Mouse (Mus musculus): ENCODE measurements around the gene Porcn. TPM values are rescaled to one million over a fixed set of nuclear protein-coding genes. Genes with fewer than 3 reads are reported as not detected.

The Porcn gene
- total RNA-seq, 2 experiments from 2014 or later = 68.4 to 75.2 TPM

DNA sequence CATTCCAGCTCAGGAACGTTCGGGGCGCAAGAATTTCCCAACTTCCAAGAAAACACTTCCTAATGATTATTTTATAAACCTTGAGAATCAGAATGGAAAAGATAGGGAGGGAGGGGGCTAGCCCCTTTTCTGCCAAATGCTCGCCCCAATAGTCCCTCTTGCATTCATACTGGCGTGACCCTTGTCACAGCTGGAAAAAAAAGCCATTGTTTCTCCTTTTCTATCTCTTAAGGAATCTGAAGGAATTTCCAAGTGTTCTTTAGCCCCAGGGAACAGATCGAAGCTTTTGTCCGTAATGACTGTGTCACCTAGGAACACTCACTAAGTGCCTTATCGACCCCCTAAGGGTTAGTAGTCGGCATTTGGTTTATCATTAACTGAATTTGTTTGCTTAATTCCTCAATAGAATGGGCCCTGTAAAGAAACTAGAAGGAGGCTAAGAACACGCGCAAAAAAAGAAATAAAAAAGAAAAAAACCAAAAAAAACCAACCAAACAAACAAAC is 421 bp upstream of the Porcn start:
- DNase-seq (ENCODE audit: low spot score in 2 of 2) = no peak

GRCm38 (mm10) chrX:8205551-8205950 is 774 bp downstream of the Porcn start:
- DNase-seq (ENCODE audit: low spot score in 2 of 2) = no peak

DNA sequence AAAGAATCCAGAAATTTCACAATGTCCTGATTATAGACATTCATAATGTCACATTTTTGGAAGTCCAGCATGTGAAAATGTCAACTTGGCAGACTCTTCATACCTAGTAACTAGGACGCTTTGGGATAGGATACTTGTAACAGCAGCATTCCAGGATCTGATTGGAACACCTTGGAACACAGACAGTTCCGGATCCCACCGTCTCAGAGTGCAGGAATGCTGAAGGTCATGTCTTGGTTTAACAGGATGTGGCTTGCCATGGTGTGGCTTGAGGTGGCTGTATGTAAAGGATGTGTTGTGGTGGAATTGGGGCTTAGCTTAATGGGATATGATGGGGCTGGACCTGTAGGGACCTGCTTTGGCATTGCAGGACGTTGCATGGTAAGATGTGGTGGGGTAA is 1.2 kb downstream of the Porcn start:
- no peak for DNase-seq (ENCODE audit: low spot score in 2 of 2)

- DNase-seq (ENCODE audit: low spot score in 2 of 2) = no peak
Observed at GRCm38 (mm10) chrX:8204076-8204475, 2.2 kb downstream of the Porcn start.

DNA sequence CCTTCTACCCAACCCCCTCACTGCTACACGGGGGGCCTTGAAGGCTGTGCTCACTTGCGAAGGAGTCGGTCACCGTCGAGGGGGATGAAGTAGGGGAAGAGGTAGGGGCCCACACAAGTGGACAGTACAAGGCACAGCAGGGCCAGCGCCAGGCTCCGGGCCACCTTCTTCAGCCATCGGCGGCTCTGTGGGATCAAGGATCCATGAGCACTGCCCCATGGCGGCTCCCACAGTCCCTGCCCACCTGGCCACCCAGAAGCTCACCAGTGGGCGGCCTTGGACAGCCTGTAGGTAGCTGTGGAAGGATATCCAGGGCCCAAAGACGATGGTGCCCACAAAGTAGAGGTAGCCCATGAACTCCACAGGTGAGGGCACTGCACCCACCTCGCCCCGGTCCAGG is 3.2 kb downstream of the Porcn start:
- DNase-seq (ENCODE audit: low spot score in 2 of 2) = no peak

GRCm38 (mm10) chrX:8193419-8193723 is 13.0 kb downstream of the Porcn start, which contains the start of gene Ebp:
Ebp (minus strand) TSS chrX:8193512.
- DNase-seq (ENCODE audit: low spot score in 2 of 2) = peak in 1 of 2 experiments; percentile 58

GRCm38 (mm10) chrX:8192640-8193418 is 13.5 kb downstream of the Porcn start:
- DNase-seq (ENCODE audit: low spot score in 2 of 2) = peak; percentile 71 to 78

- DNase-seq (ENCODE audit: low spot score in 2 of 2) = no peak
Observed at GRCm38 (mm10) chrX:8192126-8192639, 14.1 kb downstream of the Porcn start.

GRCm38 (mm10) chrX:8182871-8183540 is 23.3 kb downstream of the Porcn start:
- no peak for DNase-seq (ENCODE audit: low spot score in 2 of 2)

- DNase-seq (ENCODE audit: low spot score in 2 of 2) = no peak
Observed at GRCm38 (mm10) chrX:8179646-8180045, 26.7 kb downstream of the Porcn start.

- no peak for DNase-seq (ENCODE audit: low spot score in 2 of 2)
Observed at GRCm38 (mm10) chrX:8178871-8179270, 27.5 kb downstream of the Porcn start.

DNA sequence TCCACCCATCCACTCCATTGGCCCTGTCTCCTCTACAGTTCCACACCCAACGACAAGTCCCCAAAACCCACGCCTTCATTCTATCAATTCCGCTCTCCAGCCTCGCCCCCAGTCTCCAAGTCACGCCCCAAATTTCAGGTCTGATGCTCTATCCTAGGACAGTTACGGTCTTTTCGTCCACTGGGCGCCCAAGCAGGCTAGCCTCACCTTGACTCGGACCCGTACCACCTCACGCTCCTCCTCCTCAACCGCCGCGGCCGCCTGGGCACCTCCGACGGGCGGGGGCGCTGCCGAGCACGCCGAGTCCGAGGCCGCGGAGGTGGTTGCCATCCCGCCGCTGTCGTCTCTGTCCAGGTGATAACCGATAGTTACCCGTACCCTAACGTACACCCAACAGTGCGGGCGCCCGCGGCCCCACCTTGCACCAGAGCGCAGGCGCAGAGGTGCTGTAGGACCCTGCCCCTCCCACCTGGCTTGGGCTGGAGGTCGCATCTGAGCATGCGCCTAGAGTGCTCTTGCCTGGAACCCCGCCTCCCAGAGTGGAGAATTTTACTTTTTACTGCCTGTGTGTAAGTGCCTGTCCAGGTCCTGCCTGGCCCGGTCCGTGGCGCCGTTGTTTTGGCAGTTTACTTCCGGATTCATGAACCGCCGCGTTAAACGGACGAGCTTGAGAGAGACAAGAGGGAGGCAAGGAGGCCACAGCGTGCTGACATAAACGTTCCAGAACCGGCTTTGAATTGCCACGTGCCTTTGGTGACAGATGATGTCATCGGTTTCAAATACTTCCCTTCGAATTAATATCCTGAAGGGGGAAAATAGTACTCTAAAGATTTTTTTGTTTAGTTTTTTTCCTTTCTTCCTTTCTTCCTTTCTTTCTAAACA is 30.6 kb downstream of the Porcn start, which contains the start of gene Tbc1d25:
TSS of gene Tbc1d25 (minus strand) at position 678 of the 882 bp plus-strand sequence.
- DNase-seq (ENCODE audit: low spot score in 2 of 2) = peak; percentile 69 to 82

DNA sequence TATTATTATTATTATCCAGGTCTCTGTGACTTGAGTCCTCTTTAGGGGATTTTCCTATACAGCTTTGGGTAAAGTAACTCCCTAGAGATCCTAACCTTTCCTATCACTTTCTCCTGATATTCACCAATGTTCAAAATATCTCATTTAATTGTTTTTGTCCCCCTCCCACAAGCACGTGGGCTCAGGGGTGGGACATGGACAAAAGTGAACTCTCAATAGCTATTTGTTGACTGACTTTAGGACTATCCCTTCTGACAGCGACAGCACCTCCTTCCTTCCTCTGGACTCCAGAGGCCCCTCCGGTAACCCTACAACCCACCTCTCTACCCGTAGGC is 31.2 kb downstream of the Porcn start:
- DNase-seq (ENCODE audit: low spot score in 2 of 2) = no peak

GRCm38 (mm10) chrX:8167716-8168647 is 38.3 kb downstream of the Porcn start:
- DNase-seq (ENCODE audit: low spot score in 2 of 2) = no peak

DNA sequence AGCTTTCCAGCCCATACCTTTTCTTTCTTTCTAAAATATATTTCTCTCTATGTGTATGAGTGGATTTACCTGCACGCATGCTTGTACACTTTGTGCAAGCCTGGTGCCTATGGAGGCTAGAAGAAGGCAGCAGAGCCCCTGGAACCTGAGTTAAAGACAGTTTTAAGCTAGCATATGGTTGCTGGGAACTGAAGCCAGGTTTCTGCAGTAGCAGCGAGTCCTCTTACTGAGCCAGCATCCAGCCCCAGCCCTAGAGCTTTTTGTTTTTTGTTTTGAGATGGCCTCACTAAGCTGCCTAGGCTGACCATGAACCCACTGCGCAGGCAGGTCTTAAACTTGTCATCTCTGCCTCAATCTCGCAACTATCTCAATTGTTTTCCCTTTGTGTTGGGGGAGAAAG is 41.9 kb downstream of the Porcn start:
- no peak for DNase-seq (ENCODE audit: low spot score in 2 of 2)

DNA sequence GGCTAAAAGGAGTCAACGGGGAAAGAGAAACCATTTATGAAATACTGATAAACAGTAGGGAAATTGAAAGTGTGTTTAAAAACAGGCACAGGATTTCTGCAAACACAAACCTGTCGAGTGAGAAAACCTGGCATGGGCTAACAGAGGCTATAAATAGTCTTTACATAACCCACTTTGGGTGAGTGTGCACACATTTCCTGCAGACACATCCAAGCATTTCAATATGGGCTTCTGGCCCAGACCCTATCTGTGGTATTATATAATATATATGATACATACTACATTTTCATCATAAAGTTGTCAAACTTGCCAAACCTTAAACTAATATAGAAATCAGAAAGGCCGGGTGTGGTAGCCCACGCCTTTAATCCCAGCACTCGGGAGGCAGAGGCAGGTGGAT is 43.2 kb downstream of the Porcn start:
- DNase-seq (ENCODE audit: low spot score in 2 of 2) = no peak

DNA sequence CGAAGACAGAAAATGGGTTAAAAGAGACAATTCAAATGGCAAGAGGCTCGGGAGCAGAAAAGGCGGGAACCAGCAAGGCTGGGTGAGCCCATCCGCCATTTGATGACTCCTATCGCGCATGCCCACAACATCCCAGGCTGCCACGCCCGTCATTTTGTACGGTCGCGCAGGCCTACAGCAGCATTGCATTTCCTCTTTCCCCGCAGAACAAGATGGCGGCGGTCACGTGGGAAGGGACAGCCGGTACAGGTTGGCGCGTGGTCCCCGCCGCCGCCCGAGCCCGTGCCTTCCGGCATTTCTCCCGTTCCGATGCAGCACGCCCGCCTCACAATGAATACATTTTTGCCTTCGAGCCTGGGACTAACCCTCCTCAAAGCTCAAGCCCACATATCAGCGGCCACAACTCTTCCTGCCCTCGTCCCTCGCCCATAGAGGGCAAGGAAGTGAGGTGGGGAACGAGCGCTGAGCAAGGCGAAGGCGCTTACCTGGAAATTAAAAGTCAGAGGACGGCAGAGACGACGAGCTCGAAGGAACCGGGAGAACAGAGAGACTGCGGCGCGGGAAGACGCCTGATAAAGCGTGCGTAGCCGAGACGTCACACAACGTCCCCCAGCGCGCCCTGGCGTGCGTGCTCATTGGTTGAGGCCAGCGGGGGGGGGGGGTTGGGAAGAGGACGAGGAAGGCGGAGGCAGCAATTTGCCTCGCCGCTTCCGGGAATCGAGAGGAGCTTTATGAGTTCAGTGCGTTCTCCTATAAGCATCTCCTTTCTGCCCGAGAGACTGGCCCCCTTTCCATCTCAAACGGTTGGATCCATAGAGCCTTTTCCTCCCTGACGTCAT is 61.0 kb downstream of the Porcn start, which contains the start of gene Rbm3:
TSS of gene Rbm3 (minus strand) at position 728 of the 839 bp plus-strand sequence.
- DNase-seq (ENCODE audit: low spot score in 2 of 2) = peak; percentile 69 to 79

Measured in layer of hippocampus, postnatal 10 days (tissue).